Mouse (Mus musculus) duodenum, adult 2 months (tissue): Measurements from ENCODE around the gene Gm15140. TPM values are rescaled to one million over a fixed set of nuclear protein-coding genes. Genes with fewer than 3 reads are reported as not detected.

Experiments
- polyA plus RNA-seq: library from polyadenylated mRNA; depleted of rRNA; stranded (reverse); fragments of >200 nt; gene quantifications from 2 replicates; pipeline ENCODE4 v1.2.3, GENCODE M21; 2012; ENCODE audit warnings: low replicate concordance; rRNA removed

The Gm15140 gene
- polyA plus RNA-seq: not detected in 2 replicates

DNA sequence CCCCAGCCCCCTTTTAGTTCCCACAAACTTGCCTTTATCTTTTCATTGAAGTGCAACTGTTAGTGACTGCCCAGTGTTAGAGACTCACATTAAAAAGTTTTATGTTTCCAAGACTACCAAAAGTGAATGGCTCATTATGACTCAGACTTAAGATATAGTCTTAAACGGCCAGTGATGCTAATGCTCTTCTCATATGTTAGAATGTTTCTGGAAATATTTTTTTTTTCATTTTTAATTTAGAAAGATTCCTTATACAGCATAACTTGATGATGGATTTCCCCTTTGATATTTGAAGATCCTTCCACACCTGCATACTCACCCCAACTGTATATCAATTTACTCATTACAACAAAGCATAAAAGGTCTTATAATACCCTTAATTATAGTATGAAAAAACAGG is at the start of gene Gm15140:
Gm15140 (minus strand) TSS at position 101 of the 400 bp plus-strand sequence.

Other genes starting within 250 kb of the Gm15140 start
- gene Samt1, start 108.0 kb downstream of the Gm15140 start, polyA plus RNA-seq: not detected in 2 replicates
- not detected in 2 replicates for gene 4921511M17Rik, start 86.9 kb downstream of the Gm15140 start, polyA plus RNA-seq
- gene Gm10057, start 65.6 kb downstream of the Gm15140 start, polyA plus RNA-seq: not detected in 2 replicates
- not detected in 2 replicates for gene 4930524N10Rik, start 222.7 kb upstream of the Gm15140 start, polyA plus RNA-seq